Mouse (Mus musculus) CD4-positive, CD25-positive, alpha-beta regulatory T cell, adult 2 months (primary cell): ENCODE results near the gene Cspg4.
"Not testable (repeated sequence)": the region's sequence is repeated elsewhere in the genome, so short reads cannot be mapped to it uniquely, and the experiment has no call there.

Experiments used
- DNase-seq: peaks from one replicate; pipeline ENCODE4 v3.0.0-alpha.2; 2012; ENCODE audit warnings: low read depth, low spot score

Gene Cspg4

GRCm38 (mm10) chr9:56926387-56926786 is 61.6 kb downstream of the Cspg4 start:
- no peak for DNase-seq

GRCm38 (mm10) chr9:56927191-56928012 is 62.6 kb downstream of the Cspg4 start:
- DNase-seq, result peak; percentile 53

- DNase-seq, result peak; percentile 86
These were observed 63.4 kb downstream of the Cspg4 start, which contains the start of gene Snx33 for GRCm38 (mm10) chr9:56928041-56928811. Gene Snx33 (minus strand): TSS chr9:56928371.

DNA sequence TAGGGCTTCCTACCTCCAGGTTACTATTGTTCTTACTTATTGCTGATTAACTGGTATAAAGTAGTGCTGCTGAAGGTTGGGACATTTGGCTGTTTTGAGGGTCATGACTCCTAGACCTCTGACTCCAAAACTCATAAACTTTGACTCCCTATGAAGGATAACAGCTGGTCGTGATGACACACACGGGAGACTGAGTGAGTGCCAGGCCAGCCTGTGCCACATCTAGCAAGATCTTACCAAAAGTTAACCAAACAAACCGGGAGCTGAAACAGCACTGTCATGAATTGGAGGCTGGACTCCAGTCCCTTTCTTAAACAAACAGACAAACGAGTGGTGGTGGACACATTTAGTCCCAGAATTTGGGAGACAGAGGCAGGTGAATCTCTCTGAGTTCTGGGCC is 64.7 kb downstream of the Cspg4 start:
- no peak for DNase-seq

- no peak for DNase-seq
These were observed 65.7 kb downstream of the Cspg4 start for GRCm38 (mm10) chr9:56930556-56930955.

DNA sequence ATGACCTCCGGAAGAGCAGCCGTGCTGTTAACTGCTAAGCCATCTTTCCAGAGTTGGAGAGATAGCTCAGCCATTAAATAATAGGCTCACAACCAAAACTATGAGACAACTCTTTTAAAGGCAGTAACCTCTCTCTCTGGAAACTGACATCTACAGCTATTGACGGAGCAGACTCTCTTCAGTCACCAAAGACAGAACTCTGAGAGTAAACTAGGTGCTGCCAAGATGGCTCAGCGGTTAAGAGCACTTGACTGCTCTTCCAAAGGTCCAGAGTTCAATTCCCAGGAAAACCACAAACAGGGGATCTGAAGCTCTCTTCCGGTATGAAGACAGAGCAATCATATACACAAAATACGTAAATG is 72.0 kb downstream of the Cspg4 start:
- DNase-seq, result no peak

DNA sequence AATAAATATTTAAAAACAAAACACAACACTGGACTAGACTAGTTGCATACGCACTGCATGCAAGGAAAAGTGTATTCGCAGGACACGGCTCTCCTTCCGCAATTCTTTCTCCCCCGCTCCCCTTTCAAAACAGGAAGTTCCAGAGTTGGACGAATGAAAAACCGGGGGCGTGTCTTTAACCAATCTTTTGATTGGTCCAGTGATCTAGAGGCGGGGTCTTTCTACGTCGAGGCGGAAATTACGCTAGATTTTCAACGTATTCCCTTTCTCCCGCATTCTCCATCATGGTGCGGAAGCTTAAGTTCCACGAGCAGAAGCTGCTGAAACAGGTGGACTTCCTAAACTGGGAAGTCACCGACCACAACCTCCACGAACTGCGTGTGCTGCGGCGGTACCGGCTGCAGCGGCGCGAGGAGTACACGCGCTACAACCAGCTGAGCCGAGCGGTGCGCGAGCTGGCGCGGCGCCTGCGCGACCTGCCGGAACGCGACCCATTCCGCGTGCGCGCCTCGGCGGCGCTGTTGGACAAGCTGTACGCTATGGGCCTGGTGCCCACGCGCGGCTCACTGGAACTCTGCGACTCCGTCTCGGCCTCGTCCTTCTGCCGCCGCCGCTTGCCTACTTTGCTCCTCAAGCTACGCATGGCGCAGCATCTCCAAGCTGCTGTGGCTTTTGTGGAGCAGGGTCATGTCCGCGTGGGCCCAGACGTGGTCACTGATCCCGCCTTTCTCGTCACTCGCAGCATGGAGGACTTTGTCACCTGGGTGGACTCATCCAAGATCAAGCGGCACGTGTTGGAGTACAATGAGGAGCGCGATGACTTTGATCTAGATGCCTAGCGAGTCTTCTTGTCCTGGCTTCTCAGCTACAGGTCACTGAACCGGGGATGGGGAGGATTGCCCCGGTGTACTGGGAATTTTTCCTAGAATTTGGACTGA is 72.7 kb downstream of the Cspg4 start, which contains the start of gene Imp3:
Gene Imp3 (plus strand): TSS at position 253 of the 938 bp plus-strand sequence.
- peak; percentile 93 for DNase-seq

- DNase-seq, result no peak
These were observed 73.5 kb downstream of the Cspg4 start for GRCm38 (mm10) chr9:56938374-56938773.

- peak; percentile 82 for DNase-seq
These were observed 82.6 kb downstream of the Cspg4 start for GRCm38 (mm10) chr9:56947481-56947880.

- DNase-seq, result not testable (repeated sequence)
These were observed 83.9 kb downstream of the Cspg4 start for GRCm38 (mm10) chr9:56948699-56949098.
